Mouse (Mus musculus) stomach, postnatal 0 days (tissue): ENCODE measurements around the gene Prss33. TPM values are rescaled to one million over a fixed set of nuclear protein-coding genes. Genes with fewer than 3 reads are reported as not detected.
"Not testable (repeated sequence)": the region's sequence is repeated elsewhere in the genome, so short reads cannot be mapped to it uniquely, and the experiment has no call there.

ENCODE experiments used
- ATAC-seq: fragments of 200-750 bp; cut with Nextera tagmentation; 2 replicates; pipeline ENCODE4 v1.8.0; 2017; ENCODE audit not compliant: low FRiP score, low TSS enrichment
- DNase-seq: peaks from one replicate; pipeline ENCODE4 v3.0.0-alpha.2; 2016; ENCODE audit warnings: low spot score
- H3K27ac ChIP-seq: fragments of 300-500 bp; sonication (generic); replicated peaks from 2 replicates; pipeline ENCODE4 v1.5.1; 2014; ENCODE audit warnings: mild to moderate bottlenecking, control low read depth
- H3K27me3 ChIP-seq: fragments of 300-500 bp; sonication (generic); 2 replicates; pipeline ENCODE4 v1.6.1; 2014; ENCODE audit warnings: low read length; ENCODE audit not compliant: control insufficient read depth, insufficient read depth
- H3K36me3 ChIP-seq: fragments of 300-500 bp; sonication (generic); 2 replicates; pipeline ENCODE4 v1.6.1; 2014; ENCODE audit warnings: low read length, mixed read lengths; ENCODE audit not compliant: control insufficient read depth, insufficient read depth
- H3K4me1 ChIP-seq: fragments of 300-500 bp; sonication (generic); replicated peaks from 2 replicates; pipeline ENCODE4 v1.6.1; 2014; ENCODE audit warnings: antibody characterized with exemption; ENCODE audit not compliant: control insufficient read depth, insufficient read depth
- H3K4me2 ChIP-seq: fragments of 300-500 bp; sonication (generic); replicated peaks from 2 replicates; pipeline ENCODE4 v1.6.1; 2014; ENCODE audit warnings: low read depth, mild to moderate bottlenecking, control low read depth, moderate library complexity
- H3K4me3 ChIP-seq: fragments of 300-500 bp; sonication (generic); 2 replicates; pipeline ENCODE4 v1.5.1; 2014; ENCODE audit warnings: low read depth, low read length, control low read depth
- H3K9ac ChIP-seq: fragments of 300-500 bp; sonication (generic); 2 replicates; pipeline ENCODE4 v1.6.1; 2014; ENCODE audit warnings: mild to moderate bottlenecking, low read length, control low read depth, mixed read lengths
- H3K9me3 ChIP-seq: fragments of 300-500 bp; sonication (generic); 2 replicates; pipeline ENCODE4 v1.6.1; 2016; ENCODE audit warnings: low read length; ENCODE audit not compliant: control insufficient read depth
- CTCF ChIP-seq: IDR thresholded peaks from 2 replicates; pipeline ENCODE4 v1.5.1; 2016; ENCODE audit warnings: antibody characterized with exemption, low read depth, mild to moderate bottlenecking, moderate library complexity
- EP300 ChIP-seq: optimal IDR thresholded peaks from 2 replicates; pipeline ENCODE3; 2016; ENCODE audit warnings: antibody characterized with exemption
- WGBS: fragments of 180-500 bp; shearing (Covaris S2); extraction: QIAGEN DNeasy Blood & Tissue Kit; methylation state at CpG from one replicate; pipeline ENCODE4 v1.1.7; 2014; 5-methylcytosine and 5-hydroxymethylcytosine counted together
- polyA plus RNA-seq: library from polyadenylated mRNA; unstranded; fragments of >200 nt; fragmentation: Nextera tagmentation; extraction: Ambion mirVana; gene quantifications from 2 replicates; pipeline ENCODE4 v1.2.1, GENCODE M21; 2015

Prss33 gene
- 0.11 TPM in 1 of 2 replicates, not detected in the other for polyA plus RNA-seq

- Histone ChIP-seq H3K4me3 (no peak within 1 kb of the TSS), H3K9ac (no peak within 1 kb of the TSS), H3K27me3 (0 out of 2 replicates have a peak, but pooled peaks cover 2% of the 10 kb centered on the region), H3K36me3 (no peaks in the 10 kb centered on the region), H3K4me1 (no peaks in the 10 kb centered on the region), H3K9me3 (no peaks in the 10 kb centered on the region), H3K27ac (no peak within 1 kb of the TSS), H3K4me2 (no peak within 1 kb of the TSS)
- WGBS = 56% methylated on average over 8 of the region's 8 CpGs
- DNase-seq = no peak
- TF ChIP-seq EP300 (no peak), CTCF (no peak)
- ATAC-seq = no peak
These were observed at the start of gene Prss33 for GRCm38 (mm10) chr17:23836006-23836575. Gene Prss33 (minus strand): TSS chr17:23836056.

DNA sequence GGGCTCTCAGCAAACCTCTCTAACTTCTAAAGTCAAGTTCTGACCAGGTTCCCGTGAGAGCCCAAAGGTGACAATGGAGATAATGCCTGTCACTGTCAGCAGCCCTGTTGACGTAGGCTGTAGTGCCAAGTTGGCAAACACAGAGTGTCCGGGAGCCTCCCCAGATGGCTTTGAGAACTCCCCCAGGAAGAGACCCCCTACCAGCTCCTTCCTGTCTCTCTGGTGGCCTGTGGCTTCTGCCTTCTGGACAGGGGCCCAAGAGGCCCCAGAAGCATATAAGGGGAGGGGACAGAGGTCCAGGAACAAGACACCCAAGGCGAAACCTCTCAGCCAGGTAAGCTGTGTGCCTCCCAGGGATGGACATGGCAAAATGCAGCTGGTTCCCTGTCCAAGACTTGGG lies 44.7 kb upstream of the Prss33 start, which contains the start of the genes Dcpp1 and Dcpp2:
Gene Dcpp1, plus strand, starts transcription at position 301 of the 400 bp plus-strand sequence.
Gene Dcpp2, plus strand, starts transcription at position 305 of the 400 bp plus-strand sequence.
- not testable (repeated sequence) for H3K27me3 ChIP-seq, H3K36me3 ChIP-seq, H3K9me3 ChIP-seq, H3K4me2 ChIP-seq, DNase-seq, H3K9ac ChIP-seq, ATAC-seq, H3K4me3 ChIP-seq, H3K4me1 ChIP-seq, H3K27ac ChIP-seq
- WGBS = 58% methylated on average over 4 of the region's 4 CpGs

DNA sequence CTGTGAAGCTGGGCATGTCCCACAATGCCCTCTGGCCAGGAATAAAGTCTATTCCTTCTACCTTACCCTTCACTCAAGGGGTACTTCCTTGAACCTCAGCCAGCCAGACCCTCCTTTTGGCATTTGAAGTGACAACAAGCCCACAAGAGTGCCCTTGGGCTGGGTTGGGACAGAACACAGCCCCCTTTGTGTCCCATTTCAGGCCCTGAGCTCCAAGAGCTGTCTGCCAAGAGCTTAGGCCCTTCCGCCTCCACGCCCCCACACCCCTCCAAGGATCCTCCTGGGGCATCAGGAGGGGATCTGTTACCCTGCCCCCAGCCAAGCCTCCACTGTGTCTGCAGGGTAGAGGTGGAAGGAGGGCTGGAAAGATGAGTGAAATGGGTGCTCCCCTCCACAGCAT lies 41.3 kb upstream of the Prss33 start:
- Histone ChIP-seq H3K27ac (no peak overlapping the region), H3K9me3 (no peaks in the 10 kb centered on the region), H3K9ac (no peak overlapping the region), H3K27me3 (no peaks in the 10 kb centered on the region), H3K4me3 (no peak overlapping the region), H3K4me1 (no peaks in the 10 kb centered on the region), H3K36me3 (no peaks in the 10 kb centered on the region), H3K4me2 (no peak overlapping the region)
- no peak for TF ChIP-seq CTCF
- TF ChIP-seq EP300 = no peak
- ATAC-seq (no peak), DNase-seq (no peak)
- WGBS = 94% methylated on average over 2 of the region's 2 CpGs

DNA sequence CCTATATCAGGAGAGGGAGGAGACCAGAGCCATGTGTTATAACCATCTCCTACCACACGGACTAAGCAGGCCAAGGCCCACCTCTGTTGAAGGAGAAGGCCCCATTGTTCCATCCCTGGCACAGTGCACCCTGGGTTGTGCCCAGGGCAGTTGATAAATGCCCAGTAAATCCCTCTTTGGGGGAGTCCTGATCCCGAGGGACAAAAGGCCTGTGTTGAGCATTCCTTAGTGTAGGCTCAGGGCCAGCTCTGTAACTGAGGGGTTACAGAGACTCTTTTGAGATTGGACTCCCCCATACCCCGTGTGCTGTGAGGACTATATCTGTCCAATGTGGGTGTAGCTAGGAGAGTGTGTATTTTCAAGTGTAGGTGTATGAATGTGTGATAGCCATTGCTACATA lies 40.9 kb upstream of the Prss33 start:
- TF ChIP-seq EP300 = no peak
- TF ChIP-seq CTCF = no peak
- no peak overlapping the region for H3K4me3 ChIP-seq
- no peak overlapping the region for H3K27ac ChIP-seq
- no peaks in the 10 kb centered on the region for H3K4me1 ChIP-seq
- H3K4me2 ChIP-seq = no peak overlapping the region
- DNase-seq (no peak), ATAC-seq (no peak)
- no peak overlapping the region for H3K9ac ChIP-seq
- H3K9me3 ChIP-seq = no peaks in the 10 kb centered on the region
- no peaks in the 10 kb centered on the region for H3K36me3 ChIP-seq
- no peaks in the 10 kb centered on the region for H3K27me3 ChIP-seq
- 47% methylated on average over 3 of the region's 3 CpGs for WGBS

DNA sequence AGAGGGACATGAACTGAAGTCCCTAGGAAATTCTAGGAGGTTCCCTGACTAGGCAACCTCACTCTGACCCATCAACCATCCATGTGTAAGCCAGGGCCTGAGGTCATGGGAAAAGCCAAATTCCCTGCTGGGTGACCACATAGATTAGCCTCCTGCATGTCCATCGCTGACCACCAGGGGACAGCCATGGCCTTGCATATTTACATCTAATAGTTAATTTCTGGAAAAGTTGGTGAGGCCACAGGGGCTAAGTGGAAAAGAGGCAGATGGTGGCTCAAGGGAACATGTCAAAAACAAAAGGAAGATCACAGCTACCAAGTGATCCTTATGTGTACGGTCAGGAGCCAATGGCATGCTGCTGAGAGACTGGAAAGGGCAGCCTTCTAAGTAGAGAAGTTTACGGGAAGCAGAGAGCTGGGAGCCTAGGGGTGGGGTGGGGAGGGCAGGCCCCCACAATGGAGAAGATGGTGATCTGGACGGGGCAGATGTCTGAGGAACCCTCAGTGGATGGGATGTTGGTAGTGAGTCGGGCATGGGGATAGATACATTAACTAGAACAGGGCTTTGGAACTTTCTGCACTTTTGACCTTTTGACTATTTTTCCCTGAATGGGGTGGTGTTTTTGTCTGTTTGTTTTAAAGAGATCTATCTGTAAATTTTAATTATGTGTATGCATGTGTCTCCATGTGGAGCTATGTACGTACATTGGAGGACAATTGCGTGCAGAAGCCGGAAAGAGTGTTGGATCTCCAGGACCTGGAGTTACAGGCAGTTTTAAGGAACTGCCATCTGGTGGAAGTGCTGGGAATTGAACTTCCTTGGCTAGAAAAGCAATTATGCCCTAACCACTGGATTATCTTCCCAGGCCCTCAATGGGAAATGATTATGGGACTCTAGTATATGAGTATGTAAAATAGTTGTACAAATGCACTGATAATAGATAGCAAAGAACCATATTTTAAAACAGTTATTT lies 38.3 kb upstream of the Prss33 start:
- DNase-seq (peak; percentile 63), ATAC-seq (peak; percentile 58)
- Histone ChIP-seq H3K9ac (no peak overlapping the region), H3K4me2 (no peak overlapping the region), H3K36me3 (no peaks in the 10 kb centered on the region), H3K27me3 (no peaks in the 10 kb centered on the region), H3K4me3 (no peak overlapping the region), H3K27ac (no peak overlapping the region), H3K4me1 (no peaks in the 10 kb centered on the region), H3K9me3 (no peaks in the 10 kb centered on the region)
- TF ChIP-seq CTCF (peak; percentile 96), EP300 (no peak)
- 34% methylated on average over 8 of the region's 8 CpGs for WGBS

GRCm38 (mm10) chr17:23868513-23868912 lies 32.7 kb upstream of the Prss33 start:
- no peaks in the 10 kb centered on the region for H3K4me1 ChIP-seq
- H3K9me3 ChIP-seq = no peaks in the 10 kb centered on the region
- no peaks in the 10 kb centered on the region for H3K36me3 ChIP-seq
- 88% methylated on average over 11 of the region's 11 CpGs for WGBS
- no peak for TF ChIP-seq CTCF
- no peak for TF ChIP-seq EP300
- H3K4me3 ChIP-seq = no peak overlapping the region
- no peak overlapping the region for H3K27ac ChIP-seq
- DNase-seq (no peak), ATAC-seq (no peak)
- no peak overlapping the region for H3K4me2 ChIP-seq
- no peak overlapping the region for H3K9ac ChIP-seq
- no peaks in the 10 kb centered on the region for H3K27me3 ChIP-seq
